In genomic region chr10:68506242-68506641, GRCm38 (mm10) we compare ENCODE assay signal across 18 mouse cellular contexts. TPM values are rescaled to one million over a fixed set of nuclear protein-coding genes. Genes with fewer than 3 reads are reported as not detected.
DNase-seq lines count a peak whose midpoint lies in the region; ATAC-seq and TF ChIP-seq lines count a peak whose summit lies in the region.
"Had no signal": no experiment of that assay in that cellular context is flagged by ENCODE, and none has a peak within 500 bp of the region (broad histone marks: within the 10 kb centered on the region; RNA-seq: fewer than 3 reads in every experiment).

No protein-coding gene starts in this region.

- H3K9me3 ChIP-seq in hindbrain, postnatal 0 days (ENCODE audit: low read length), result no peaks in the 10 kb centered on the region
- H3K9me3 ChIP-seq in hindbrain, embryonic 10.5 days, result no peaks in the 10 kb centered on the region
- H3K9me3 ChIP-seq in lung, postnatal 0 days (ENCODE audit: low read length), result no peaks in the 10 kb centered on the region
- H3K9me3 ChIP-seq: hindbrain, embryonic 12.5 days; limb, embryonic 12.5 days; midbrain, embryonic 15.5 days had no signal

- no peaks in the 10 kb centered on the region for H3K4me1 ChIP-seq in hindbrain, postnatal 0 days (ENCODE audit: insufficient read depth, low read length)
- peaks cover 10% of the 10 kb centered on the region; the same call in 1 of the 2 replicates for H3K4me1 ChIP-seq in hindbrain, embryonic 10.5 days (replicated peaks)
- H3K4me1 ChIP-seq in lung, postnatal 0 days (ENCODE audit: insufficient read depth, low read depth, low read length), result no peaks in the 10 kb centered on the region
- H3K4me1 ChIP-seq: heart, embryonic 13.5 days; hindbrain, embryonic 12.5 days; midbrain, embryonic 15.5 days had no signal

- no peak for DNase-seq in hindbrain, postnatal 0 days (ENCODE audit: low spot score)
- no peak for DNase-seq in hindbrain, embryonic 10.5 days (ENCODE audit: low spot score)
- DNase-seq in lung, postnatal 0 days (ENCODE audit: low spot score), result no peak
- DNase-seq in lung, postnatal 25 days (ENCODE audit: low spot score), result no peak
- peak; percentile 32 for DNase-seq in R1 (ENCODE audit: low read depth, low spot score)
- peak; percentile 29 for DNase-seq in splenic B cell, adult 2 months (ENCODE audit: low read depth, low spot score)
- DNase-seq in cerebellum, postnatal 36 days, result no peak
- DNase-seq in Muller cell, postnatal 12 days (ENCODE audit: inconsistent ontology term), result no peak
- DNase-seq: cerebellum, adult 9-10 months; kidney, adult 9 months; layer of hippocampus, adult 9-11 months; lung, postnatal 14 days; retina, postnatal 1 day had no signal

- H3K27me3 ChIP-seq in hindbrain, postnatal 0 days (ENCODE audit: insufficient read depth, low read length), result no peaks in the 10 kb centered on the region
- no peaks in the 10 kb centered on the region for H3K27me3 ChIP-seq in hindbrain, embryonic 10.5 days (ENCODE audit: insufficient read depth, poor library complexity, severe bottlenecking)
- H3K27me3 ChIP-seq in lung, postnatal 0 days (replicated peaks; ENCODE audit: insufficient read depth, low read length), result no peaks in the 10 kb centered on the region
- H3K27me3 ChIP-seq in splenic B cell, adult 2 months (ENCODE audit: control insufficient read depth, insufficient read depth, low read length, poor library complexity, severe bottlenecking), result no peaks in the 10 kb centered on the region
- H3K27me3 ChIP-seq: heart, embryonic 13.5 days; hindbrain, embryonic 12.5 days; limb, embryonic 12.5 days; midbrain, embryonic 15.5 days had no signal

- H3K36me3 ChIP-seq in hindbrain, postnatal 0 days (ENCODE audit: insufficient read depth, low read length), result no peaks in the 10 kb centered on the region
- no peaks in the 10 kb centered on the region for H3K36me3 ChIP-seq in hindbrain, embryonic 10.5 days
- no peaks in the 10 kb centered on the region for H3K36me3 ChIP-seq in lung, postnatal 0 days (ENCODE audit: insufficient read depth, low read length)
- no peaks in the 10 kb centered on the region for H3K36me3 ChIP-seq in splenic B cell, adult 2 months (ENCODE audit: control insufficient read depth, insufficient read depth, low read length, poor library complexity, severe bottlenecking)
- H3K36me3 ChIP-seq: forebrain, embryonic 10.5 days; hindbrain, embryonic 12.5 days; limb, embryonic 12.5 days; midbrain, embryonic 15.5 days had no signal

- 86% methylated on average over 4 of the region's 4 CpGs for WGBS in hindbrain, postnatal 0 days
- 85% methylated on average over 4 of the region's 4 CpGs for WGBS in hindbrain, embryonic 10.5 days
- WGBS in lung, postnatal 0 days, result 88% methylated on average over 4 of the region's 4 CpGs

- no peak overlapping the region for H3K27ac ChIP-seq in hindbrain, postnatal 0 days
- no peak overlapping the region for H3K27ac ChIP-seq in hindbrain, embryonic 10.5 days
- no peak overlapping the region for H3K27ac ChIP-seq in lung, postnatal 0 days (ENCODE audit: low read length)
- H3K27ac ChIP-seq: forebrain, embryonic 10.5 days; heart, embryonic 13.5 days; hindbrain, embryonic 12.5 days; limb, embryonic 12.5 days; midbrain, embryonic 15.5 days had no signal

- no peak overlapping the region for H3K4me2 ChIP-seq in hindbrain, postnatal 0 days (ENCODE audit: low read depth, low read length)
- H3K4me2 ChIP-seq in lung, postnatal 0 days (replicated peaks; ENCODE audit: low read depth, low read length), result no peak overlapping the region
- H3K4me2 ChIP-seq: heart, embryonic 13.5 days; hindbrain, embryonic 12.5 days; limb, embryonic 12.5 days; midbrain, embryonic 15.5 days had no signal

- H3K9ac ChIP-seq in hindbrain, postnatal 0 days (replicated peaks; ENCODE audit: low read length), result no peak overlapping the region
- no peak overlapping the region for H3K9ac ChIP-seq in lung, postnatal 0 days (replicated peaks; ENCODE audit: low read depth)
- H3K9ac ChIP-seq: heart, embryonic 13.5 days; hindbrain, embryonic 12.5 days; limb, embryonic 12.5 days; midbrain, embryonic 15.5 days had no signal

- H3K4me3 ChIP-seq in hindbrain, postnatal 0 days (ENCODE audit: low read length), result no peak overlapping the region
- H3K4me3 ChIP-seq in hindbrain, embryonic 10.5 days, result no peak overlapping the region
- no peak overlapping the region for H3K4me3 ChIP-seq in lung, postnatal 0 days (ENCODE audit: low read depth, low read length)
- H3K4me3 ChIP-seq: forebrain, embryonic 10.5 days; heart, embryonic 13.5 days; hindbrain, embryonic 12.5 days; limb, embryonic 12.5 days; midbrain, embryonic 15.5 days had no signal

- peak; percentile 38; the same call in 1 of the 2 replicates for TF ChIP-seq CTCF in hindbrain, postnatal 0 days (IDR thresholded peaks at IDR 0.05; ENCODE audit: low read depth)
- TF ChIP-seq CTCF in lung, postnatal 0 days (IDR thresholded peaks at IDR 0.05), result peak; percentile 25

- ATAC-seq in hindbrain, postnatal 0 days, result no peak
- ATAC-seq in lung, postnatal 0 days, result no peak
- ATAC-seq: midbrain, embryonic 15.5 days had no signal

- TF ChIP-seq EP300 in lung, postnatal 0 days (IDR thresholded peaks at IDR 0.05), result no peak

RNA-seq across cellular contexts. Expression of gene Cabcoco1, which starts 35.5 kb away (rescaled TPM):
- total RNA-seq in hindbrain, postnatal 0 days (2014; rRNA removed), result 0.94 and 4.3 TPM in 2 replicates
- 5.4 and 6.4 TPM in 2 replicates for polyA plus RNA-seq in hindbrain, postnatal 0 days (2015; fragmentation: Nextera tagmentation; extraction: Ambion mirVana)
- polyA plus RNA-seq in hindbrain, embryonic 10.5 days (2016; fragmentation: Nextera tagmentation; extraction: Ambion mirVana), result 0.17 and 0.71 TPM in 2 replicates
- polyA plus RNA-seq in lung, postnatal 0 days (2015; fragmentation: Nextera tagmentation; extraction: Ambion mirVana), result 10.7 and 11.2 TPM in 2 replicates
- polyA plus RNA-seq: forebrain, embryonic 10.5 days had no signal

Comparison
In these comparisons a context has a peak if more than half of its experiments do, and no peak if none do; other contexts are left out.
1. DNase-seq: peak in R1 (single experiment) and splenic B cell, adult 2 months (single experiment); none in hindbrain, postnatal 0 days (single experiment), hindbrain, embryonic 10.5 days (single experiment), lung, postnatal 0 days (single experiment), lung, postnatal 25 days (single experiment), cerebellum, postnatal 36 days (0 of 2) and Muller cell, postnatal 12 days (single experiment).